Mouse (Mus musculus) ES-E14 (cell line): ENCODE results near the gene Grb7. TPM values are rescaled to one million over a fixed set of nuclear protein-coding genes. Genes with fewer than 3 reads are reported as not detected.

Experiments used
- DNase-seq: peaks from one replicate; pipeline ENCODE4 v3.0.0-alpha.2; 2013; ENCODE audit warnings: low read depth, low spot score
- H3K27ac ChIP-seq: 2 replicates; pipeline ENCODE4 v1.5.1; 2012; ENCODE audit warnings: low read depth, mild to moderate bottlenecking, low read length, moderate library complexity, mixed read lengths; ENCODE audit not compliant: poor library complexity, insufficient read depth, severe bottlenecking
- H3K36me3 ChIP-seq: 2 replicates; pipeline ENCODE4 v1.6.1; 2012; ENCODE audit warnings: mild to moderate bottlenecking, low read length, moderate library complexity, mixed read lengths; ENCODE audit not compliant: control insufficient read depth, poor library complexity, insufficient read depth, severe bottlenecking
- H3K4me1 ChIP-seq, 2 experiments: fragments of 150-350 bp in 1 of 2; sonication (generic) in 1 of 2; 2 replicates each; pipeline ENCODE4 v1.6.1; 2012; ENCODE audit warnings: low read length in 2 of 2, mild to moderate bottlenecking in 1 of 2, mixed read lengths in 1 of 2; ENCODE audit not compliant: control insufficient read depth in 2 of 2, insufficient read depth in 2 of 2, poor library complexity in 1 of 2
- H3K4me3 ChIP-seq, 2 experiments: fragments of 150-350 bp in 1 of 2; sonication (generic) in 1 of 2; 2 replicates each; pipeline ENCODE4 v1.5.1; 2012; ENCODE audit warnings: low read length in 2 of 2, low read depth in 1 of 2, mild to moderate bottlenecking in 1 of 2, mixed read lengths in 1 of 2; ENCODE audit not compliant: insufficient read depth in 1 of 2, poor library complexity in 1 of 2, severe bottlenecking in 1 of 2
- H3K9ac ChIP-seq: 2 replicates; pipeline ENCODE4 v1.6.1; 2012; ENCODE audit warnings: low read depth, mild to moderate bottlenecking, low read length, mixed read lengths; ENCODE audit not compliant: poor library complexity, insufficient read depth, severe bottlenecking
- H3K9me3 ChIP-seq: fragments of 150-350 bp; sonication (generic); 2 replicates; pipeline ENCODE4 v1.6.1; 2012; ENCODE audit warnings: low read depth, mild to moderate bottlenecking, low read length; ENCODE audit not compliant: control insufficient read depth, insufficient read depth
- CHD2 ChIP-seq: IDR thresholded peaks from 2 replicates; pipeline ENCODE4 v1.6.1; 2014; ENCODE audit warnings: mild to moderate bottlenecking, low read depth, low read length, inconsistent platforms
- HCFC1 ChIP-seq: IDR thresholded peaks from 2 replicates; pipeline ENCODE4 v1.6.1; 2012; ENCODE audit warnings: low read length, inconsistent platforms, borderline replicate concordance; ENCODE audit not compliant: insufficient read depth
- MAFK ChIP-seq: IDR thresholded peaks from 2 replicates; pipeline ENCODE4 v1.6.1; 2014; ENCODE audit warnings: mild to moderate bottlenecking, low read depth, low read length, inconsistent platforms; ENCODE audit not compliant: insufficient read depth
- ZC3H11A ChIP-seq: IDR thresholded peaks from 2 replicates; pipeline ENCODE4 v1.6.1; 2012; ENCODE audit warnings: low read depth, mild to moderate bottlenecking, inconsistent platforms, low read length, borderline replicate concordance
- ZNF384 ChIP-seq: IDR thresholded peaks from 2 replicates; pipeline ENCODE4 v1.6.1; 2012; ENCODE audit warnings: low read depth, low read length, inconsistent platforms
- in situ Hi-C, 2 experiments: fragments of 600-800 bp; cut with MboI; formaldehyde crosslinking; loops; one replicate each; pipeline ENCODE4 v1.15.1; 2025; ENCODE audit warnings: low sequenced_read_pairs in 2 of 2, inconsistent platforms in 1 of 2; ENCODE audit not compliant: unreplicated experiment in 2 of 2
- total RNA-seq: library from RNA; depleted of rRNA; stranded (reverse); fragments of 300-350 nt; gene quantifications from 2 replicates; pipeline ENCODE4 v1.2.3, GENCODE M21; 2012

The Grb7 gene
- total RNA-seq, 1 experiment: 12.1 TPM

DNA sequence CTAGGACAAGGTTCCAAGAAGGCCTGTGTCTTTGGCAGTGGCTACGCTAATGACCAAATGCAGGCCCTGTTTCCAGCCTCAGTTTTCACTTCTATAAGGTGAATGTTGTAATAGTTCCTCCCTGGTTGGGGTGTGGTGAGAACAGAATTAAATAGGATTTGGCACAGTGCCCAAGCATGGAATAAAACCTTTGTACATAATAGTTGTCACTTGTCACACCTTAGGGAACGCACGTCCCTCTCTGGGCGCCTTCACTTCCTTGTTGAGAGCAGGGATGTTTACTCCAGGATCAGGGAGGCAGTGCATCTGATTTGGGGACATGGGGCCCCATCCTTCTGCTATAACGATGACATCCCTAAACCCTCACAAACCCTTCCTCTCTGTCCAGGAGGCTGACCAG, 17.8 kb upstream of the Grb7 start:
- Histone ChIP-seq H3K9ac (no peak overlapping the region), H3K4me1 (no peaks in the 10 kb centered on the region; a peak in 1 of 4 replicates), H3K27ac (no peak overlapping the region), H3K4me3 (no peak overlapping the region), H3K9me3 (no peaks in the 10 kb centered on the region), H3K36me3 (peaks cover 5% of the 10 kb centered on the region; the same call in 1 of the 2 replicates)
- in situ Hi-C loops: no loop called here
- TF ChIP-seq HCFC1: no peak
- no peak for TF ChIP-seq ZC3H11A
- TF ChIP-seq ZNF384: no peak
- no peak for TF ChIP-seq MAFK
- TF ChIP-seq CHD2: no peak
- no peak for DNase-seq

DNA sequence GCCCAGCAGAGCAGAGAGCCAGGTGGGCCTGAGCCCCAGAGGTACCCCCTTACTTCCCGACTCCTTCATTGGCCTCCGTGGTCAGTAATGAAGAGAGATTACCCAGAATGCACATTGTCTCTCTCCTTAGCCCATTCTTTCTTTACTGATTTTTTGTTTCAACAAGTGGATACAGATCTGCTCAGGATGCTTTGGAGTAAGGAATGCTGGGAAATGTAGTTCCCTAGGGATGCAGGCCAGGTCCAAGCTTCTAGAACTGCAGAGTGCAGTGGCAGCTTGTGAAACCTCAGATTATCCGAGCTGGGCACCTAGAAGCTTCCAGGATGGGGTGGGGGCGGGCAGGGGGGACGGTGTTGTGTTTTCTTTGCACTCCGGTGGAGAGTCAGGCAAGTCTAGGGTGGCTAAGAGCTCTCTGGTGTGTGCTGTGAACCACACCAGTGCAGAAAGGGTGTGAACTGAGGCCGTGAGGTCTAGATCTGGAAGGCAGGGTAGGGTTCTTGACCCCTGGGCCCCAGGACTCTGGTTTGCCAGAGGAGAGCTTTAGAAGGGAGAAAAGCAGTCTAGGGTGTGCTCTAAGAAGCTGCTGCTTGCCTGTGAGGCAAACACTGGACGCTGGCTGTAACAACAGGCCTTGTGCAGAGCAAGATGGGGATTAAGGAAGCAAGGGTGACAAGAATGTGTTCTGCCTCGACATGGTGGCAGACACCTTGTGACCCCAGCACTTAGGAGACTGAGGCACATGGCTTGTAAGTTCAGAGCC, 14.3 kb upstream of the Grb7 start:
- Histone ChIP-seq H3K4me3 (no peak overlapping the region), H3K9ac (no peak overlapping the region), H3K27ac (no peak overlapping the region), H3K36me3 (peaks cover 17% of the 10 kb centered on the region; the same call in 1 of the 2 replicates), H3K4me1 (no peaks in the 10 kb centered on the region), H3K9me3 (no peaks in the 10 kb centered on the region)
- no peak for DNase-seq
- in situ Hi-C loops: no loop called here
- TF ChIP-seq HCFC1 (peak; percentile 73; the same call in 1 of the 2 replicates), CHD2 (no peak)

DNA sequence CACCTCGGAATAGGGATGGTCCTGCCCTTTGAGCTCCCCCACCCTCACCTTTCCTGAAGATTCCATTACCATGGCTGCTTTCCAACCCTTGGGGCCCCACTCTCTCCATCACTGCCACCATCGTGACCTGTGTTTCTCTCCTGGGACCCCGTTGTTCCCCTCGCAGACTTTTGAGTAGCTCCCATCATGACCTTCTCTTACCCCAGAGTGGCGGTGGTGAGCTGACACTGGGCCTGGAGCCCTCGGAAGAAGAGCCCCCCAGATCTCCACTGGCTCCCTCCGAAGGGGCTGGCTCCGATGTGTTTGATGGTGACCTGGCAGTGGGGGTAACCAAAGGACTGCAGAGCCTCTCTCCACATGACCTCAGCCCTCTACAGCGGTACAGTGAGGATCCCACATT, 10.5 kb upstream of the Grb7 start:
- no peak overlapping the region for H3K27ac ChIP-seq
- peaks cover 18% of the 10 kb centered on the region; the same call in 1 of the 2 replicates for H3K36me3 ChIP-seq
- no peak for TF ChIP-seq HCFC1
- TF ChIP-seq ZNF384: no peak
- no peak for TF ChIP-seq CHD2
- no peak for TF ChIP-seq MAFK
- TF ChIP-seq ZC3H11A: no peak
- H3K4me3 ChIP-seq: no peak overlapping the region
- 0 out of 4 replicates have a peak, but pooled peaks cover 0 to 3% of the 10 kb centered on the region in 2 experiments for H3K4me1 ChIP-seq
- H3K9me3 ChIP-seq: no peaks in the 10 kb centered on the region
- H3K9ac ChIP-seq: no peak overlapping the region
- no peak for DNase-seq
- in situ Hi-C loops: no loop called here

DNA sequence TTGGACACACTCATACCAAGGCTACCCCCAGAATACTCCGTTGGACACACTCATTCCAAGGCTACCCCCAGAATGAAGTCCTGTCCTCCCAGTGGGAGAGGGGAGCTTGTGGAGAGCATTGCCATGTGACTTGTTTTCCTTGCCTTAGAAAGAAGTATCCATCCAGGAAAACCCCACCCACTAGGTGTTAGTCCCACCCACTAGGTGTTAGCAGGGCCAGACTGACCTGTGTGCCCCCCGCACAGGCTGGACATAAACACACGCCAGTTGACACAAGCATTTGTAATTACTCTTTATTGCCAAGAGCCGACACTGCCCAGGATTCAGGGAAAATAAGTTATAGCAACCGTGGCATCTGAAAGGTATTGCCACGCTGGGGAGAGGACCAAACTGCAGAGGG, 8.8 kb upstream of the Grb7 start:
- no peak for TF ChIP-seq MAFK
- TF ChIP-seq HCFC1: no peak
- TF ChIP-seq ZNF384: no peak
- no peak for TF ChIP-seq ZC3H11A
- TF ChIP-seq CHD2: no peak
- no peak for DNase-seq
- Histone ChIP-seq H3K27ac (no peak overlapping the region), H3K4me3 (no peak overlapping the region), H3K9ac (no peak overlapping the region), H3K9me3 (no peaks in the 10 kb centered on the region), H3K36me3 (peaks cover 18% of the 10 kb centered on the region; the same call in 1 of the 2 replicates), H3K4me1 (0 out of 4 replicates have a peak, but pooled peaks cover 0 to 3% of the 10 kb centered on the region in 2 experiments)
- in situ Hi-C loops: no loop called here
